Mouse (Mus musculus) right cerebral cortex, adult 18-20 months (tissue): Measurements from ENCODE around the gene Pelo.

Source experiments
- DNase-seq: peaks from one replicate; pipeline ENCODE4 v3.0.0; 2022; ENCODE audit warnings: mixed read lengths

Pelo gene

GRCm38 (mm10) chr13:115090069-115090976, at the start of gene Pelo:
Gene Pelo, minus strand, starts transcription at chr13:115090186.
- DNase-seq: peak; percentile 97

GRCm38 (mm10) chr13:115138513-115138912, 48.5 kb upstream of the Pelo start:
- no peak for DNase-seq

- DNase-seq: no peak
Measured at GRCm38 (mm10) chr13:115136761-115137160, 46.8 kb upstream of the Pelo start.

- no peak for DNase-seq
Measured at GRCm38 (mm10) chr13:115132435-115132834, 42.4 kb upstream of the Pelo start.

- DNase-seq: no peak
Measured at GRCm38 (mm10) chr13:115131381-115131780, 41.4 kb upstream of the Pelo start.

GRCm38 (mm10) chr13:115130035-115130434, 40.0 kb upstream of the Pelo start:
- DNase-seq: no peak

- no peak for DNase-seq
Measured at GRCm38 (mm10) chr13:115127826-115128225, 37.8 kb upstream of the Pelo start.

GRCm38 (mm10) chr13:115126534-115126933, 36.5 kb upstream of the Pelo start:
- no peak for DNase-seq

GRCm38 (mm10) chr13:115125130-115125529, 35.1 kb upstream of the Pelo start:
- DNase-seq: no peak

- no peak for DNase-seq
Measured at GRCm38 (mm10) chr13:115124521-115124920, 34.5 kb upstream of the Pelo start.

GRCm38 (mm10) chr13:115118756-115119155, 28.8 kb upstream of the Pelo start:
- DNase-seq: no peak

- DNase-seq: no peak
Measured at GRCm38 (mm10) chr13:115118195-115118594, 28.2 kb upstream of the Pelo start.

GRCm38 (mm10) chr13:115116930-115117621, 27.1 kb upstream of the Pelo start:
- no peak for DNase-seq

GRCm38 (mm10) chr13:115109628-115110027, 19.6 kb upstream of the Pelo start:
- DNase-seq: no peak

GRCm38 (mm10) chr13:115107436-115107835, 17.4 kb upstream of the Pelo start:
- no peak for DNase-seq

GRCm38 (mm10) chr13:115106183-115106582, 16.2 kb upstream of the Pelo start:
- no peak for DNase-seq

GRCm38 (mm10) chr13:115102754-115103153, 12.8 kb upstream of the Pelo start:
- no peak for DNase-seq

- DNase-seq: peak; percentile 16
Measured at GRCm38 (mm10) chr13:115101355-115102191, 11.6 kb upstream of the Pelo start, which contains the start of the genes Gm49395 and Itga1. Gene Gm49395, minus strand, starts transcription at chr13:115101921. Gene Itga1, minus strand, starts transcription at chr13:115101964.

GRCm38 (mm10) chr13:115100381-115101177, 10.6 kb upstream of the Pelo start:
- DNase-seq: no peak

- DNase-seq: no peak
Measured at GRCm38 (mm10) chr13:115099381-115099780, 9.4 kb upstream of the Pelo start.

- no peak for DNase-seq
Measured at GRCm38 (mm10) chr13:115098227-115098626, 8.2 kb upstream of the Pelo start.

GRCm38 (mm10) chr13:115096965-115097364, 7.0 kb upstream of the Pelo start:
- no peak for DNase-seq
